Mouse (Mus musculus) neural tube, embryonic 15.5 days (tissue): ENCODE data around the gene Jhy. TPM values are rescaled to one million over a fixed set of nuclear protein-coding genes. Genes with fewer than 3 reads are reported as not detected.

Experiments
- ATAC-seq: fragments of 200-750 bp; cut with Nextera tagmentation; 2 replicates; pipeline ENCODE4 v1.8.0; 2017; ENCODE audit warnings: mild to moderate bottlenecking, moderate TSS enrichment, moderate library complexity; ENCODE audit not compliant: low FRiP score
- H3K27ac ChIP-seq: fragments of 300-500 bp; sonication (generic); replicated peaks from 2 replicates; pipeline ENCODE4 v1.5.1; 2015; ENCODE audit warnings: mild to moderate bottlenecking, inconsistent platforms
- H3K27me3 ChIP-seq: fragments of 300-500 bp; sonication (generic); replicated peaks from 2 replicates; pipeline ENCODE4 v1.6.1; 2015; ENCODE audit warnings: inconsistent platforms
- H3K36me3 ChIP-seq: fragments of 300-500 bp; sonication (generic); 2 replicates; pipeline ENCODE4 v1.6.1; 2015; ENCODE audit warnings: inconsistent platforms
- H3K4me1 ChIP-seq: fragments of 300-500 bp; sonication (generic); 2 replicates; pipeline ENCODE4 v1.6.1; 2015; ENCODE audit warnings: inconsistent platforms
- H3K4me2 ChIP-seq: fragments of 300-500 bp; sonication (generic); 2 replicates; pipeline ENCODE4 v1.6.1; 2015; ENCODE audit warnings: inconsistent platforms, mild to moderate bottlenecking, moderate library complexity
- H3K4me3 ChIP-seq: fragments of 300-500 bp; sonication (generic); replicated peaks from 2 replicates; pipeline ENCODE4 v1.5.1; 2015; ENCODE audit warnings: mild to moderate bottlenecking, inconsistent platforms
- H3K9ac ChIP-seq: fragments of 300-500 bp; sonication (generic); replicated peaks from 2 replicates; pipeline ENCODE4 v1.6.1; 2015; ENCODE audit warnings: mild to moderate bottlenecking, inconsistent platforms
- H3K9me3 ChIP-seq: fragments of 300-500 bp; sonication (generic); replicated peaks from 2 replicates; pipeline ENCODE4 v1.6.1; 2016; ENCODE audit warnings: inconsistent platforms
- WGBS: fragments of 180-500 bp; shearing (Covaris S2); methylation state at CpG from one replicate; pipeline ENCODE4 v1.1.7; 2015; ENCODE audit warnings: mixed read lengths; 5-methylcytosine and 5-hydroxymethylcytosine counted together
- polyA plus RNA-seq: library from polyadenylated mRNA; unstranded; fragments of >200 nt; fragmentation: Nextera tagmentation; extraction: Ambion mirVana; gene quantifications from 2 replicates; pipeline ENCODE4 v1.2.1, GENCODE M21; 2015

Jhy gene
- polyA plus RNA-seq, 1 experiment from 2014 or later, result 1.3 TPM

DNA sequence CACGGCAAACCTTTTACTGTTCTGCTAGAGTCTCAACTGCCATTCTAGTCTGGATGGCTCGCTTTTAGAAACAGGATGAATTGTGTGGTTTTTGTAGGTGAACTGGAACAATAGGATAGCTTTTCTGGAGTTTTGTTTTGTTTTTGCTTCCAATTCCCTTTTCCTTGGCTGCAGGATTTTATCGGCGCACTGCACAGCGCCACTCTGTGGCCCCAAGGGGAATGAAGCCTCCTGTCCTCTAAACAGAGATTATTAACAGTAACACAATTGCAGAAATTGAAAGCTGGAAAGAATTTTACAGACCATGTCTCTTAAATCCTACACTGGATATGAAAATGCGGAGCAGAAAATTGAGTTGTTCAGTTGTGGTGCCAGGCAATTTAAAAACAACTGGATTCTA is 18.6 kb upstream of the Jhy start:
- Histone ChIP-seq H3K27me3 (no peaks in the 10 kb centered on the region), H3K9ac (no peak overlapping the region), H3K27ac (no peak overlapping the region), H3K36me3 (no peaks in the 10 kb centered on the region), H3K4me2 (peak overlapping the region; percentile 20), H3K9me3 (no peaks in the 10 kb centered on the region), H3K4me1 (no peaks in the 10 kb centered on the region), H3K4me3 (no peak overlapping the region)
- no peak for ATAC-seq
- WGBS, result 32% methylated on average over 6 of the region's 6 CpGs

DNA sequence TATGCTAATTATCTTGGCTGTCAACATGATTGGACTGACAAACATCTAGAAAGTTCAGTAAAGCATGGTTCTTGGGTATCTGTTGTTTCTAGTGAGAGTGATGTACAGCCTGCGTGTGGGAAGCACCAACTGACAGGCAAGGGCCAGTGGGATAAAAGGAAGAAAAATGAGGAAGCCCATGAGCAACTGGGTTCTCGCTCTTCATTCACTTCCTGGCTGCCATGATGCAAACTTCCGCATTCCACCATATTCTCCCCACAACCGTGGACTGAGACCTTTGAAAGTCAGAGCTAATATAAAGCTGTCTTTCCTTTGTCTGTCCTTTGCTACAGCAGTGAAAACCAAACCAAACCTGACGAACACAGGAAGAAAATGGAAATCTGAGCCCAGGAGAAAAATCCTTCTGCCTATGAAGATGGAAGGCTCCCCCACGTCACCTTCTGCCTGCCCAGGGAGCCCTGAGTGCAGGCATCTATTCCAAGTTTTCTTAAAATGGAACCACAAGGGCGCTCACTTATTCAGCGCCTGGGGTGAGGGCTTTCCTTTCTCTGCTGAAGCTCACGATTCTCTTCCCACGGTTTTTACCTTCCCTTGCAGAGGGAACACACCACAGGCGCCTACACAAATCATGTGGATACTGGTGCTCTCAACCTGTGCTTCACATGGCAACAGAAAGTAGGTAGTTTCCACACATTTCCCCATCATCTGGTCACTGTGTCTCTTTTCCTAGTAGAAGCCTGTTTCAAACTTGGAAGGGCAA is 10.3 kb upstream of the Jhy start:
- no peaks in the 10 kb centered on the region for H3K36me3 ChIP-seq
- no peak for ATAC-seq

DNA sequence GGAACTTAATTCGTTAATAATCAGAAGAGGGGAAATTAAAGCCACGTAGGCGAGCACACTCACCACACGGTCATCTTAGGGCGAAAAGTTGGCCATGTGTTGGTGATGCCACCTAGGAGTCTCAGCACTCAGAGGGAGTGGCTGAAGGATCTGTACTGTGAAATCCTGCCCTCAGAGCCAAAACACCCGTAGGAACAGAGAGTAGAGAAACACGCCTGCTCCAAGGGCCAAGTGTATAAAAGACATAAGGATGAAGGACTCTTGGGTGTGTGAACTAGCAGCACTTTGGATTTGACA is 448 bp upstream of the Jhy start:
- H3K27me3 ChIP-seq, result peaks cover 18% of the 10 kb centered on the region
- peak overlapping the region; percentile 97 for H3K4me2 ChIP-seq
- H3K4me3 ChIP-seq, result peak overlapping the region; percentile 55
- H3K9ac ChIP-seq, result peak overlapping the region; percentile 61
- H3K4me1 ChIP-seq, result peaks cover 26% of the 10 kb centered on the region
- ATAC-seq, result no peak
- no peak overlapping the region for H3K27ac ChIP-seq
- no peaks in the 10 kb centered on the region for H3K9me3 ChIP-seq
- 17% methylated on average over 7 of the region's 7 CpGs for WGBS
- H3K36me3 ChIP-seq, result no peaks in the 10 kb centered on the region

More for the DNA sequence above, 10.3 kb upstream of the Jhy start:
- Histone ChIP-seq H3K9me3 (no peaks in the 10 kb centered on the region), H3K27me3 (no peaks in the 10 kb centered on the region), H3K4me1 (no peaks in the 10 kb centered on the region), H3K4me3 (no peak overlapping the region), H3K9ac (no peak overlapping the region), H3K27ac (no peak overlapping the region), H3K4me2 (no peak overlapping the region)
- 77% methylated on average over 11 of the region's 11 CpGs for WGBS

DNA sequence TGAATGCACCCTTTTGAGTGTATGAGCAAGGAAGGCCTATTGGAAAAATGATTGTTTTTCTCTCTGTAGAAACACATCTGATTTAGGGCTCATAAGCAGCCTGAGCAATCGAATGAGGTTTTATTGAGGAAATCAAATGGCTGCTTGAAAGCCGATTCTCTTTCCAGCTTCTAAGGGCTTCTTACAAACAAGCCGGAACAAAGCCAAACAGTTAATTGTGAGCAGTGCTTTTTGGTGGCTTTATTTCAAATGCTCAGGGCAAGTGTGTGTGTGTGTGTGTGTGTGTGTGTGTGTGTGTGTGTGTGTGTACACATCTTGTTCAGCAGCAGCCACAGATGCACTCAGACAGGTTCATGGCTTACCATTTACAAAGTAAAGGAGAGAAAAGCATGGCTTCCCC is 2.5 kb downstream of the Jhy start:
- Histone ChIP-seq H3K27me3 (peaks cover 18% of the 10 kb centered on the region), H3K4me2 (no peak overlapping the region), H3K36me3 (no peaks in the 10 kb centered on the region), H3K4me3 (no peak overlapping the region), H3K4me1 (peaks cover 26% of the 10 kb centered on the region), H3K9ac (no peak overlapping the region), H3K27ac (peak overlapping the region; percentile 45; the same call in 1 of the 2 replicates), H3K9me3 (no peaks in the 10 kb centered on the region)
- ATAC-seq, result no peak
- WGBS, result 32% methylated on average over 3 of the region's 3 CpGs

DNA sequence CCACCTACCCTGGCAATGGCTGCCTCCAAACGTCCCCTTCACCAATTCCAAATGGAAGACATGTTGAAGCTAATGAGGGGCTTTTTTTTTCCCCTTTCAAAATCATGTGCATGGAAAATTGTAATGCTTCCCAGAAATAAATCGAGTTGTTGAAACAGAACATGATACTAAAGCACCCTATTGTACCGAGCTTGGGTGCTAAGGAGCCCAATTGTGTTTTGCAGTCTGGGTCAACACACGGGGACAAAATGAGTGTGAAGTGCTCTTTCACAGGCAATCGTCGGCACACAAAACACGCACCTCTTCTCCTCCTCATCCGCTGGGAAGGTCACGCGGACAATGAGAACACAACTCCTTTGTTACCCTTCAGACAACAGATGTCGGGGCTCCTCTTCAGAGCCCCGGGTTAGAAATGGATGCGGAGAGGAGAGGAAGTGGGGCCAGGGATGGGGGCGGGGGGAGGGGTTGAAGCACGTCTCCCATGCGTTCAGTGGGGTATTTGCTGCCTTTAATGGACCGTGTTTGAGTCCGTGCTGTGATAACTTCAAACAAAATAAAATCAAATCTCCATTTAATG is 14.8 kb downstream of the Jhy start:
- Histone ChIP-seq H3K9ac (no peak overlapping the region), H3K36me3 (no peaks in the 10 kb centered on the region), H3K4me2 (peak overlapping the region; percentile 49), H3K27ac (no peak overlapping the region; the same call in 1 of the 2 replicates), H3K27me3 (no peaks in the 10 kb centered on the region), H3K4me3 (0 out of 2 replicates have a peak overlapping the region, but pooled peaks have one; percentile 10), H3K9me3 (no peaks in the 10 kb centered on the region), H3K4me1 (peaks cover 6% of the 10 kb centered on the region)
- 0 out of 2 replicates have a peak, but pooled peaks have one; percentile 28 for ATAC-seq
- 12% methylated on average over 18 of the region's 18 CpGs for WGBS

DNA sequence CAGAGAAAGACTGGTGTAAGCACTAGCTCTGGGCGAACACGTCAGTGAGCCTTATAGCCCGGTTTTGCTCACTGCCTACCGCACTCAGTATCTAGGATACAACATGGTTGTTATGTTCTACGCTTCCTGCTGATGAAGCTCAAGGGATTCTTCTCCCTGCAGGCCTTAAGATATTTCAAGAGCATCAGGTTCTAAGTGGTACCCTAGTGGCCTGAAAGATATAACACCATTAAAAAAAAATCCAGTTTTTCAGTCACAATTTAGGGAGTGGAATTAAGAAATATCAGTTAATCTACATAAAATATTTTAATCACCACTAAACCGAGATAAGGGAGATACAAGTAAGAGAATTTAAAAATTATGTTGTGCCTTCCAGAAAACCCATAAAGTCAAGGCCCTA is 15.4 kb downstream of the Jhy start:
- H3K27ac ChIP-seq, result peak overlapping the region; percentile 13; the same call in 1 of the 2 replicates
- H3K4me3 ChIP-seq, result no peak overlapping the region
- H3K4me2 ChIP-seq, result no peak overlapping the region
- H3K9me3 ChIP-seq, result no peaks in the 10 kb centered on the region
- H3K4me1 ChIP-seq, result peaks cover 6% of the 10 kb centered on the region
- H3K27me3 ChIP-seq, result no peaks in the 10 kb centered on the region
- ATAC-seq, result no peak
- no peak overlapping the region for H3K9ac ChIP-seq
- no peaks in the 10 kb centered on the region for H3K36me3 ChIP-seq
- 67% methylated on average over 6 of the region's 6 CpGs for WGBS

DNA sequence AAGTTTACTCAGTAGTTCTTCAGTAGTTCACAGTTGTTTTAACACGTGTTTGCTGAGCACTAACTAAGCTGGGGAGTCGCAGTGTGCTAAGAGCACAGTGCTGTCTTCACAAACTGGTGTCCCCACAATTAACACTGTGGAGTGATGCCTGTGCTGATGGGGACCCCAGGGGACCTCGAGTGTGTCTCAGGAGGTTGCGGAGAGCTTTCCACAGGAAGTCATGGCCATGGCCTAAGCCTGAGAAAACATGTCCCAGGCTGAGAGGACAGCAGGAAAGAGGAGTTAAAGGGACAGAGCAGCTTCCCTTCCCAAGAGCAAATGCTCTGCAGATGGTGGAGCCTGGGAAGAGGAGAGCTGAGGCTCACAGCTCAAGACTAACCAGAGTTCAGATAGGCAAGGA is 16.8 kb downstream of the Jhy start:
- no peaks in the 10 kb centered on the region for H3K36me3 ChIP-seq
- no peaks in the 10 kb centered on the region for H3K27me3 ChIP-seq
- H3K9me3 ChIP-seq, result no peaks in the 10 kb centered on the region
- no peak overlapping the region for H3K27ac ChIP-seq
- no peak overlapping the region for H3K4me3 ChIP-seq
- peaks cover 6% of the 10 kb centered on the region for H3K4me1 ChIP-seq
- no peak overlapping the region for H3K4me2 ChIP-seq
- H3K9ac ChIP-seq, result no peak overlapping the region
- WGBS, result 74% methylated on average over 4 of the region's 4 CpGs
- no peak for ATAC-seq

DNA sequence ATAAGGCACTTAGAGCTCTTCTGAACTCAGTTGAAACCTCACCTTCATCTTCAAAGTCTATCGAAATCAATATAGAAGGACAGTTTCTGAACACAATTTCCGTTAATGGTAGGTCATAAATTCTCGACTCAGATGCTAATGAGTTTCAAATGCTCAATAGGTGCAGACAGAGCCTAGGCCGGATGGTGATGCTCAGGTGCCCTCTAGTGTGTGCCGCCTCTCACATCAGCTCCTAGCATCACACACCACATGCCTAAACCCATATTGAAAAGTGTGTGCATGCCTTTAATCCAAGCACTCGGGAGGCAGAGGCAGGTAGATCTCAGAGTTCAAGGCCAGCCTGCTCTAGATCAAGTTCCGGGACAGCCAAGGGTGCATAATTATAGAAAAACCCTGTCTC is 26.5 kb downstream of the Jhy start:
- 50% methylated on average over 7 of the region's 7 CpGs for WGBS
- Histone ChIP-seq H3K4me1 (no peaks in the 10 kb centered on the region), H3K9ac (no peak overlapping the region), H3K27me3 (0 out of 2 replicates have a peak, but pooled peaks cover 2% of the 10 kb centered on the region), H3K4me3 (no peak overlapping the region), H3K4me2 (no peak overlapping the region), H3K27ac (no peak overlapping the region), H3K36me3 (no peaks in the 10 kb centered on the region), H3K9me3 (no peaks in the 10 kb centered on the region)
- ATAC-seq, result no peak

DNA sequence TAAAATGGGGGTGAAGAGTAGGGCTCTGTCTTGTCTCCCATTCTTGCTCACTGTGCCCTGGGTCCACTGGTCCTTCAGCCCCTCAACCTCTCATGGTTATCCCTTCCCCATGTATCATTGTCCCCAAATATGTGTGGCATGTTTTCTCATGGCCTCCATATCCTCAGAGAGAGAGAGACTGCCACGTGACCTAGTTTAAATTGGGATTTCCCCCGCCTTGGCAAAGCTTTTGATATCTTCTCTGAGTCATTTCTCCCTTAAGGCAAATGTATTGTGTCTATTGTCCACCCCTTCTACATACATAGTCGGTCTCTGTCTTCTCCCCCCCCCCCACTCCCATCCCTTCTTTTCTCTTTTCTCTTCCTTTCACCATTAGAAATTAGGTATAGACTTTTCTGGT is 30.6 kb downstream of the Jhy start:
- no peak for ATAC-seq
- Histone ChIP-seq H3K4me1 (no peaks in the 10 kb centered on the region), H3K4me3 (no peak overlapping the region), H3K9ac (no peak overlapping the region), H3K27me3 (no peaks in the 10 kb centered on the region), H3K36me3 (no peaks in the 10 kb centered on the region), H3K9me3 (no peaks in the 10 kb centered on the region), H3K4me2 (no peak overlapping the region), H3K27ac (no peak overlapping the region)
- 72% methylated on average over 3 of the region's 3 CpGs for WGBS

DNA sequence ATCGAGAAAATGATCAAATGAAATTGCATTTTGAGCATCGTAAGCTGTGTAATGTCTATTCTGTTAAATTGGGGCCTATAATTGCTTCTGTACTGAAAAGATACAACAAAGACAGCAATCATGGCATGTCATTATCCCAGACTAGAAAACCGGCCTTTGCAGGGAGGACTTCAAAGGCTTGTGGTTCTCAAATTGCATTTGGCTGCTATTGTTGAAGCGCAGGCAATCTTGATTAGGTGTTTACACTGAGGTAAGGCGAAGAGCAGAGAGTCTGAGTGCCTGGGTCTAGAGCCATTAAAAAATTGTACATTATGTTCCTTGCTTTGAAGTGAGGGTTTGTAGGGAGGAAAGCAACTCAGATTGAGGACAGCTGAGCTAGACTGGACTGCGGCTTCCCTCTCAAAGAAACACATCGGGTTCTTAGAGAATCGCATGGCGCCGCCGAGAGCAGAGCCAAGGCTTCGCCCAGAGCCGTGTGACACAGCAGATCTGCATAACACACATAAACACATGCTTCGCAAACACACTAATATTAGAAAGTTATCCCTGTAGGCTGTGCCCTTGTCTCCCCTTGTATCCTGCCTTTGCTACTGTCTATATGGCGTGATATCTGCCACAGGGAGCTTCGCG is 36.5 kb downstream of the Jhy start:
- H3K4me2 ChIP-seq, result no peak overlapping the region
- no peaks in the 10 kb centered on the region for H3K27me3 ChIP-seq
- 66% methylated on average over 17 of the region's 17 CpGs for WGBS
- H3K9me3 ChIP-seq, result no peaks in the 10 kb centered on the region
- no peak overlapping the region for H3K27ac ChIP-seq
- H3K4me1 ChIP-seq, result no peaks in the 10 kb centered on the region
- no peak overlapping the region for H3K9ac ChIP-seq
- ATAC-seq, result no peak
- no peaks in the 10 kb centered on the region for H3K36me3 ChIP-seq
- H3K4me3 ChIP-seq, result no peak overlapping the region

DNA sequence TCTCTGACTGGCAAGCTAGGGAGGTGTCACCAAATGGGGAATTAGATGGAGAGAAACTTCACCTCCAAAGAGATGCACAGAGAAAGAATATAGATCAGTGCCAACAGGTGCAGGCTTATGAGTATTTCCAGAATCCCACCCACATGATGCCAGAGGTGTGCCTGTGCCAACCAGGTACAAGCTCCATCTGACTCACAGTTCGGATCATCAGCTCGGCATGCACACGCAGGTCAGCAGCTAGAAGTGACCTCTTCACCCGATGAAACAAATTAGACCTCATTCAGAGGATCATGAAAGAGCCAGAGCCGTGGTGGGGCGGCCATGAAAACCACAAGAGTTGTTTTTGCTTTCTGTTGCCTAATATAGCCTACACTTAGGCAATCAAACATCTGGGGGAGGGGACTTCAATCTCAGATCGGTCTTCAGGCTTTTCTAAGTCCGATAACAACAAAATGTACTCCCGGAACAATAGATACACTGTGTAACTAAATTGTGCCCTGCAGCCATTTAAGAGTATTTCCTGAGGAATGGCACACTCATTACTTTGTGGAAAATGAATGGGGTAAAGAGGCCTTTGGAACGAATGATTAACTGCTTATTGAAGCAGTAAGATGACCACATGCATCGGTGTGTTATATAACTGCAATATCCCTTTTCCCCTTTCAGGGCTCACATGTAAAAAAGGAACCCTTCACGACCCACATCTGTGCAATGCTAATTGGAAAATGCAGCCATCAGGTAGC is 45.9 kb downstream of the Jhy start:
- H3K27me3 ChIP-seq, result no peaks in the 10 kb centered on the region
- no peak overlapping the region for H3K4me3 ChIP-seq
- peaks cover 7% of the 10 kb centered on the region; the same call in 1 of the 2 replicates for H3K4me1 ChIP-seq
- no peaks in the 10 kb centered on the region for H3K36me3 ChIP-seq
- WGBS, result 47% methylated on average over 12 of the region's 12 CpGs
- no peak overlapping the region for H3K4me2 ChIP-seq
- no peaks in the 10 kb centered on the region for H3K9me3 ChIP-seq
- no peak overlapping the region for H3K27ac ChIP-seq
- ATAC-seq, result no peak
- no peak overlapping the region for H3K9ac ChIP-seq
